Mouse (Mus musculus): ENCODE results near the gene D130043K22Rik. TPM values are rescaled to one million over a fixed set of nuclear protein-coding genes. Genes with fewer than 3 reads are reported as not detected.

The D130043K22Rik gene
- total RNA-seq, 4 experiments from 2014 or later, result 21.6 to 29.6 (median 26.5) TPM

DNA sequence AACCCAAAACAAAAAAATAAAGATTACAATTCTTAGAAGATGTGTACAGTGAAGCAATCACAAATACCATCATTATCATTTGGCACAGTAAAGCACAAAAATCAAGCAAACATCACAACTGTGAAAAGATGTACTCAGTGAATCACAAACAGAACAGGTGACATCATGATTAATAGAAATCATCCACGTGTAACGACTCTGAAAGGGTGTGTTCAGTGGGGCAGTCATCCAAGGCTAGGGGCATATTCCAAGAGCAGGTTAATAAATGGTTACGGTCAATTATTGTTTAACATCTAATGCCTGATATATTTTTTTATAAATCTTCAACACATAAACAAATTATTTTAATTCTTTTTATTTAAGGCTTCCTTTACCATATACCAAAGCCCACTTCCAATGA, 47.6 kb downstream of the D130043K22Rik start:
- DNase-seq (ENCODE audit: low spot score in 2 of 2), result no peak

DNA sequence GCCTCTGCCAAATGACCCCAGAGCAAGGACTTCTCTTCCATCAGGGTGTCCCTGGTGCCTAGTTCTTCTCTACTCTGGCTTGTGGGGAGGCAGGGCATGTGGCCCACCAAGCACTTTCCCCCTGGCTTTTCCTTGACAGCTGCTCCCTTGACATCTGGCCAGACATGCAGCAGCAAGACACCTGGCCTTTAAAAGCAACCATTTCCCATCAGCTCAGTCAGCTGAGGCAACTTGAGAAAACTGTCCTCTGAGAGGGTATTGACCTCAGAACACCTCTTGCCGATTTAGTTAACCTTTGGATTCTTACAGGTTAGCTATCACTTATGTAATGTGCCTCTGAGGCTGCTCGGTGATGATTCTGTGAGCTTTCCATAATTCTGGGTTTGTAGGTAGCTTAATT, 48.9 kb downstream of the D130043K22Rik start:
- no peak for DNase-seq (ENCODE audit: low spot score in 2 of 2)

DNA sequence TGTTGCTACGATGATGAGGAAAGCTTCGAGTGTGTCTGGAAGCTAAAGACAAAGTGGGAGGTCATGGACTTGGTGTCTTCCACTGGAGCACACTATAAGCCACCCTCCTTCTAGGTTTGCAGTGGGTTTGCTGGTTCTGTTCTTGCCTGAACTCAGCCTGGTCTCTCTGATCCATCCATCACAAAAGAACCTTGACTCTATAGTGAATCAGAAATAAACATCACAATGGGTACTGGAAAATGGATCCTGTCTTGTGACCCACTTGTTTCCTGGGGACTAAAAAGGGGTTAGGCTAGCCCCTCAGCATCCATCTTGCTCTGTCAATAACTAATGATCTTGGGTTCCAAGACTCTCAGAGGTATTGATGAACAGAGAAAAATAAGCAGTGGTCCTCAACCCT, 57.0 kb downstream of the D130043K22Rik start:
- no peak for DNase-seq (ENCODE audit: low spot score in 2 of 2)

DNA sequence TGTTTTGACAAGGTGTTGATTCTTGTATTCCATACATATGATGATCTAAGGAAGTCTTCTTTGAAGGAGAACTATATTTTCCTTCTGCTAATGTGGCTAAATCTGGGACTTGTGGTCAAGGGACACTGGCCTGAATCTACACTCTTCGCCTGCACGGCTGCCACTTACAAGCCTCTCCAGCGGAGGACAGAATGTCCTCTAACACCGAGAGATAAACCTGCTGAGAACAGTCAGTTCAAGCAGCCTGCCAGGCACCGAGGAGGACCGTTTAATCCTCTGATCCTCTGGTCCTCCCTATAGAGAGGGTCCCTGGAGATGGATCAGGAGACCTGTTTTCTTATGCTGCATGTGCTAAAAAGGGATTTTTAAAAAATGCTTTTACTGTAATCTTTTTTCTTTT, 58.5 kb downstream of the D130043K22Rik start:
- DNase-seq (ENCODE audit: low spot score in 2 of 2), result no peak

DNA sequence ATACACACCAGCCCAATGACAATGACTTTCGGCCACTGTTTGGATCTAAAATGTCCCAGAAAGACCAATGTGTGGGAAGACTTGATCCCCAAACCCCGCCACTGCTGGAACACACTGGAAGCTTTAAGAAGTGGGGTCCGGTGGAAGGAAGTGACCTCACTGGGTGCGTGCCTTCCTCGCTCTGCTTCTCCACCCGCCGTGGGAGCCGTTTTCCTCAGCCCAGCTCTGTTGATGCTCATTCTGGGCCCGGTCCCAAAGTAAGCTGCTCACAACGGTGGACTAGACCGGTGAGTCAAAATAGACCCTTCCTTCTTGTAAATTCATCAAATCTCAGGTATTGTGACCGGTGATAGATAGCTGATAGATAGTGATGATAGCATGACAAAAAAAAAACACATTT, 60.5 kb downstream of the D130043K22Rik start:
- DNase-seq (ENCODE audit: low spot score in 2 of 2), result no peak

DNA sequence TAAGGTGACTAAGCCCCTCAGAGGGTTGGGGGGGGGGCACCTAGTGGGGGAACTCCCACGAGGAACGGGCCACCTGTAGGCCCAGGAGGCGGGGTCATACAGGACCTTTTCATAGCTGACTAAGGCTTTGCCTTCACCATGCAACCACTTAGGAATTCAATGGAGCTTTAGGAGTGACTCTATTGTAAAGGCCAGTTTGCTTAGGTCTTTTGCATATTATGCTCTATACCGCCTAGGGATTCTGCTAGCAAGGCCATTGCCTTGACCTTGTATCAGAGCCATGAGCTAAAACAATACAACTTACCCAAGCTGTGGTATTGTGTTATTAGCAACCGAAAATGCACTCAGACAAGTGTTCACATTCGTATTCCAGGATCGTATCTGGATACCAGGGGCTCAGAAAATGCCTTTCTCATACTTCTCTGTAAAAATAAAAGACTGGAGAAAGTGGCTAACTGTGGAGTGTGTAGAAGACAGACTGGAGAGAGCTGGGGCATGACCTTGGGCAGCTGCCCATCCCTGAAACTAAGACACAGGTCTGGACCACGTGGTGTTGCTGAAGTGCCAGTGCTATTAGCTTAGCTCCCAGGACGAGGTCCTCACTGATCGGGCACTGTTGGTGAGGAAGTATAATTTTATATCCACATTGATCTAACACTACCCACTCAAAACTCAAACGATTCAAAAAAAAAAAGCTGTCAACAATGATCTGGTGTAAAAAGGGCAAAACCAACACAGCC, 62.1 kb downstream of the D130043K22Rik start:
- no peak for DNase-seq (ENCODE audit: low spot score in 2 of 2)

DNA sequence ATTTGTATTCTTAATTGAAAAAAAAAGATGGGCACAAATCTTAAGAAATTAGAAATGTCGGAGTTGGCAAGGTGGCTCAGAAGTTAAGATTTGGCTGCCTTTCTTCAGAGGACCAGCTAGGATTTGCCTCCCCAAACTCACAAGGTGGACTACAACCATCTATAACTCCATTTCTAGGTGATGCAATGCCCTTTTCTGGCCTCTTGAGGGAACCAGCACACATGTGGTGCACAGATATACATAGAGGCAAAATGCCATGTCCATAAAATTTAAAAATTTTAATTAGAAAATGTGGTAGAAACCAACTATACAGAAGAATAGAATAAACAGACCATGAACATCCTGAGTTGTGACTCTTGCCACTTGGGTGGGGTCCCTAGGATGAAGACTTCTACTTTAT, 64.2 kb downstream of the D130043K22Rik start:
- no peak for DNase-seq (ENCODE audit: low spot score in 2 of 2)

DNA sequence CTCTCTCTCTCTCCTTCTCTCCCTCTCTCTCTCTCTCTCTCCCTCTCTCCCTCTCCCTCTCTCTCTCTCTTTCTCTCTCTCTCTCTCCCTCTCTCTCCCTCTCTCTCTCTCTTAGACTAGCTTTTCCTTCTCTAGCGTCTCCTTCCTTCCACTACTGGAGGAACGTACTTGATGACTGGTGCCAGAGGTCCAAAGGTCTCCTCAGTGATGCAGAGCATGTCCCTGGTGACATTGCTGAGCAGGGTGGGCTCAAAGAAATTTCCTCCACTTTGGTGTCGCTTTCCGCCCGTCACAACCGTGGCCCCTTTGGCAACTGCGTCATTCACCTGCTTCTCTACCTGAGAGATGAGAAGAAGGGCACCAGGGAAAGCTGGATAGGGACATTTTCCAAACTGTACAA, 68.6 kb downstream of the D130043K22Rik start:
- no peak for DNase-seq (ENCODE audit: low spot score in 2 of 2)

DNA sequence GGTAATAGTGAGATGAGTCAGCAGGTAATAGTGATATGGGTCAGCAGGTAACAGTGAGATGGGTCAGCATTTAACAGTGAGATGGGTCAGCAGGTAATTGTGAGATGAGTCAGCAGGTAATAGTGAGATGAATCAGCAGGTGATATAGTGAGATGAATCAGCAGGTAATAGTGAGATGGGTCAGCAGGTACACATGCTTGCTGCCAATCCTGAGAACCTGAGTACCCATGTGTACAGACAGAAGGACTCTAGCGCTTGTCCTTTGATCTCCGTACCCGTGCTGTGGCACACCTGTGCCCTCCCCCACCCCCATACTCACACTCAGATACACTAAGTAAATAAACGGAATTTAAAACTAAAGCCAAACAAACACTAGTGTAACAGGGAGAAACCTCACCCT, 70.0 kb downstream of the D130043K22Rik start:
- DNase-seq (ENCODE audit: low spot score in 2 of 2), result no peak

DNA sequence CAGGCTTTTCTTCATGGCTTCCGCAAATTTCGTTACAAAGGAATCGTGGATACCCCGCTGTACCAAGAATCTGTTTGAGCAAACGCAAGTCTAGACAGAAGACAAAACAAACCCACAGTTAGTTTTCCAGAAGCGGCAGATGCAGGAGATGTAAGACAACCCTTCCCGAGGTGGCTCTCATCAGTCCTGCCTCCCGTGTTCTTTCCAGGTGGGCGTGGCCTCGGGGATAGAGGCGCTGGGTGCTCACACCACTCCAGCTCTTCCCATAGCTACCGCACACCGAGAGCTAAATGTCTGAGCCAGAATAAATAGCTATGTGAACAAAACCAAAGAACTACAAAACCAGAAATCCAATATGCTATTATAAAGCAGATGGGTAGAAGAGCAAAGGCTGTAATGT, 70.9 kb downstream of the D130043K22Rik start:
- no peak for DNase-seq (ENCODE audit: low spot score in 2 of 2)

DNA sequence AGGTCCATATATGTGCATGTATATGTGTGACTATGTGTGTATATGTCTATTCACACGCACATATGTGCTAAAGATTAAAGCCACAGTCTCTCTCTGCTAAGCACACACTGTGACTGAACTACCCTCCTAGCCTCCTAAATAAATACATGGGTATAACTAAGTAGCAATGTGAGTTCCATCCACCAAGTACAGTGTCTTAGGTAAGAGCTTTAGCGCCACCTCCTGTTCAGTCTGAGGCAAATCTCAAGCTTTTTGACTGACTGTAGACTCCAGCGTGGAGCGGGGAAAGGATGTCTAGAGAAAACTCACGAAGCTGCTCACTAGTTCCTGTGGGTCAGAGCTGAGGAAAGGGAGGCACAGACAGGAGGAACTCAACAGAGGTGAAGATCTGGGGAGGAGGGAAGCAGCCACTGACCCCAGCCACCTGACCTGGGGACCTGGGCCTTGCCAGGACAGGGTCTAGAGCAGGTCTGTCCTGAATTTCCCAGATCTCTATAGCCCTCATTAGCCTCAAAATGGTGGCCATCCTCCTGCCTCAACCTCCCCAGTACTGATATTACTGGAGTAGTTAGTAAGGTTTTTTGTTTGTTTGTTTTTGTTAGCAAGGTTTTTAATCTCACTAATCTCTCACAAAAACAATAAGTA, 75.5 kb downstream of the D130043K22Rik start:
- peak in 1 of 2 experiments; percentile 30 for DNase-seq (ENCODE audit: low spot score in 2 of 2)

DNA sequence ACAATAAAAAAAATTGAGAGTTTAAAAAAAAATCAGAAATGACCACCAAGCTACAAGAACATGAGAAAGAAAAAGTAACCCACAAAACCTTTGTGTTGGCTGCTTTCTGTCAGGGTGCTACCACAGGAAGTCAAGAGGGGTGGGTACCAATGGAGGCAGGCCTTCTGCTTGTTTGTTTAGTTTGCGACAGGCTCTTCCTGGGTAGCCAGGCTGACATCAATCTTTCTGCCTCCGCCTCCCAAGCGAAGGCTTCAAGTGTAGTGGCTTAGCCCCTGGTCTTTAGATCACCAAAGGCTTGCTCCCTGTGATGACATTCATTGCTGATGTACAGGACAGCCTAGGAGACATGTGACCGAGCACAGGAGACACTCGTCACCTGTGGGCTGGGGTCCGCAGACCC, 76.3 kb downstream of the D130043K22Rik start:
- no peak for DNase-seq (ENCODE audit: low spot score in 2 of 2)

DNA sequence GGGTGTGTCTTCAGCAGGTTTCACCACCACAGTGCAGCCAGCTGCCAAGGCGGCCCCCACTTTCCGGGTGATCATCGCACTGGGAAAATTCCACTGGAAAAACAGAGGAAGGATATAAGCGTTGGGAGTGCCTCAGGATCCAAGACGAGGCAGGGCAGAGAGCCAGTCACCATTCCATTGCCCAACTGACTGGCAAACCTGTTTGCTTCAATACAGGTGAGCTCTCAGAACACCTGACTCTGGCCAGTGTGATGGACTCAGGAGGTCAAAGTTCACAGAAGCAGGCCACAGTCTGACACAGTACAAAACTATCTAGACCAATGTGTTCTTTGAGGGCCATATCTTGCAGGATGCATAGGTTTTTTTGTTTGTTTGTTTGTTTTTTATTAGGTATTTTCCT, 79.1 kb downstream of the D130043K22Rik start:
- DNase-seq (ENCODE audit: low spot score in 2 of 2), result no peak

DNA sequence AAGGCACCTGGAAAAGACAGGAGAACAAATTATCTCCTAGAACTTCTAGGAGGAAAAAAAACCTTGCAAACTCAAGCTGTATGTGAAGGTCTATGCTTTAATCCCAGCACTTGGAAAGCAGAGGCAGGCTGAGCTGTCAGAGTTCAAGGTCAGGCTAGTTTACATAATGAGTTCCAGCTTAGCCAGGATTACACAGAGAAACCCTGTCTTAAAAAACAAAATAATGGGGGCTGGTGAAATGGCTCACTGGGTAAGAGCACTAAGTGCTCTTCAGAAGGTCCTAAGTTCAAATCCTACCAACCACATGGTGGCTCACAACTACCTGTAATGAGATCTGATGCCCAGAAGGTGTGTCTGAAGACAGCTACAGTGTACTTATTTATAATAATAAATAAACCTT, 85.7 kb downstream of the D130043K22Rik start:
- DNase-seq (ENCODE audit: low spot score in 2 of 2), result no peak

DNA sequence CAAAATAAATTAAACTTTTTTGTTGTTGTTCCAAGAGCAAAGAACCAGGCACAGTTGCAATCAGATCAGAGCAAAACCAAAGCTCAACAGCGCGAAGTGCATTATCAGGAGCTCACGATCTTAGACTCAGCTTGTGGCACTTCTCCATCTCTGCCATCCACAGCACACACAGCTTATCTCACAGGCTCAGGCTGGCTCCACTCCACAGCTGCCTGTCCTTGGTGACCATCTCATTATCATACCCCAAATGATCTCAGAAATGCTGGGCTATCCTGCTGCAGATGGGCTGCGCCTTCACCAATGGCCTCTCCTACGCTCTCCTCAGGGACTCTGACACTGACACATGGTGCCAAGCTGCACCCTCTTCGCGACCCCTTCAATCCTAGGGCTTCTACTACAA, 88.3 kb downstream of the D130043K22Rik start:
- DNase-seq (ENCODE audit: low spot score in 2 of 2), result no peak

DNA sequence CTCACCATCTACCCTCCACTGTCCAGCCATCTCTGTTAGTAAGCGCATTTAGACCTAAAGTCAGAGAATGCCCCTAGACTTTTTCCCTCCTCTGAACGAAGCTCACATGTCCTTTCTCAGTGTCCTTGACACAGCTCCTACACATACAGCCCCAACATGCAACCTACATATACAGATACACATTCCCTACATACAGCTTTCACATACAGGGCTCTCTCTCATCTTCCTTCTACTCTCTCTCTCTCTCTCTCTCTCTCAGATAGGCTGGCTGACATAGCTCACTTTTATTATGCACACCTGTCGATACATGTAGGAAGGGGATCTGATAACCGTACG, 91.8 kb downstream of the D130043K22Rik start:
- no peak for DNase-seq (ENCODE audit: low spot score in 2 of 2)

DNA sequence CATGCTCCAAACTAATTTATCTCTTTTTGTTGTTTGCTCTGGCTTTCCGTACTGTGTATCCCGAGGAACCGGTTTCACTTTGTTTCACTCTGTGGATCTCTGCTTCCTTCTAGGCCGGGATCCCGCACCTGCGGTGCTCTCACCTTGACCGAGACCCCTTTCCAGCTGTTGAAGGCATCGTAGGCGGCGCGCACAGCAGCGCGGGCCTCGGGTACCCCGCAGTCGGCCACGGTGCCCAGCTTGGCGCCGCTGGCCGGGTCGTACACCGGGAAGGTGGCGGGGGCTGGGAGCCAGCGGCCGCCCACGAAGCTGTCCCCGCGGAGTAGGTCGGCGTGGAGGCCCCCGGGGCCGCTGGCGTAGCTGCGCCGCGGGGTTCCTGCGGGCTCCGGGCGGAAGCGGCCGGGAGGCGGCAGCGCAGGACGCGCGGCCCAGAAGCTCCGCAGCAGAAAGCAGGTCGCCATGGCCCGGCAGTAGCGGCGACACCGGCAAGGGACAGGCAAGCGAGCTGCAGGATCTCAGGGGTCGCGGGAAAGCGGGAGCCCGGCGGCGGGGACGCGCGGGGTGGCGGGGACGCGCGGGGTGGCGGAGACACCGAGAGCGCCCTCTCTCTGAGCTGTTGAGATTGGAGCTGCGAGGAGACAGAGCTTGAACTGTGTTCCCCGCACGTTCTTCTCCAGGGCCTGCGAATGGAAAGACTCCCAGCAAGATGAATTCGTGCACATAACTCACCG, 92.3 kb downstream of the D130043K22Rik start, which contains the start of gene Aldh5a1:
TSS of gene Aldh5a1 (minus strand) at position 554 of the 731 bp plus-strand sequence.
- DNase-seq (ENCODE audit: low spot score in 2 of 2), result peak; percentile 67 to 76

DNA sequence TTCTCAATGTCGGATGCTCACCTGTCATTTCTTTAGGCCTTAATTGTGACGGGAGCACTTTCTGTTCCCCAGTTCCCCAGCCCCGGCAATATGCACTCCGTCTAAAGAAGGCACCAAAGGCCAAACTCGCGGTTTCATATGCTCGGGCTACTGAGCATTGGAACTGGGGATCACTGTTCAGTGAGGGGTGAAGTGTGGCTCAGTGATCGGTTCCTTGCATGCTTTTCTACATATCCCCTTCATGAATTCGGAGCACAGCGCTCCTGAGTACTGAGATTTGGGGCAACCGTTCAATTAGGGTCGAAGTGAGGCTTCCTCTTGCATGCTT, 92.9 kb downstream of the D130043K22Rik start:
- DNase-seq (ENCODE audit: low spot score in 2 of 2), result no peak

DNA sequence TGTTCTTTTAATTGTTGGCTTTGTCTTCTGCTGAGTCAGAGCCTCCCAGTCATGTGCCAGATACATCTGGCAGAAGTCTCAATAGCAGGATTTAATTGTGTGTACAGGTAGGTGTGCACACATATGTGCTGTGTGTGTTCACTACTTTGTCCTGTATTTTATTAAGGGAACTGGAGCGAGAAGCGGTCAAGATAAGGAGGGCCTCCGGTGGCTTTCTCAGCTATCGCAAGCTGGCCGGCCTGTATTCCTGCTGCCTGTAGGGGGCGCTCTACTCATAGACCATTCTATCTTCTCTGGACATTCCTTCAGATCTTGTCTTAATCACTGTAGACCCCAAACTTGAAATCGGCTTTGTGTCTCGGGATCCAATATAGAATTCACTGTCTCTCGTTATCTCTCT, 93.7 kb downstream of the D130043K22Rik start:
- DNase-seq (ENCODE audit: low spot score in 2 of 2), result peak; percentile 74 to 83

DNA sequence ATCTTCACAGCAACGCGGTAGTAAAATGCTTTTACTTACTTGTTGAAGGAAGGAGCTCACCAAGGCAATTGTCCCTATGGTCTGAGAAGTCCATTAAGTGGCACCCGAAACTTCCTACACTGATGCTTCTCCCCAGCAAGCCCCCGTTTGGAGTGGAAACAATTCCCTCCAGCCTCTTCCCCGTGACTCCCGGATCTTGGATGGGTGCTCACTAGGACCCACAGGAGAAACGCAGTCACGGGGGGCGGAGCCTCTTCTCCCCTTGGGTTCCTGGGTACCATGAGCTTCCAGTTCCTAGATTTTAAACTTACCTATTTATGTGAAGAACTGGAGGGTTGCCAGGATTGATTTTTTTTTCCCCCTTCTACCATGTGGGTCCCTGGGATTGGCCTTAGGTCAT, 94.5 kb downstream of the D130043K22Rik start:
- DNase-seq (ENCODE audit: low spot score in 2 of 2), result no peak

DNA sequence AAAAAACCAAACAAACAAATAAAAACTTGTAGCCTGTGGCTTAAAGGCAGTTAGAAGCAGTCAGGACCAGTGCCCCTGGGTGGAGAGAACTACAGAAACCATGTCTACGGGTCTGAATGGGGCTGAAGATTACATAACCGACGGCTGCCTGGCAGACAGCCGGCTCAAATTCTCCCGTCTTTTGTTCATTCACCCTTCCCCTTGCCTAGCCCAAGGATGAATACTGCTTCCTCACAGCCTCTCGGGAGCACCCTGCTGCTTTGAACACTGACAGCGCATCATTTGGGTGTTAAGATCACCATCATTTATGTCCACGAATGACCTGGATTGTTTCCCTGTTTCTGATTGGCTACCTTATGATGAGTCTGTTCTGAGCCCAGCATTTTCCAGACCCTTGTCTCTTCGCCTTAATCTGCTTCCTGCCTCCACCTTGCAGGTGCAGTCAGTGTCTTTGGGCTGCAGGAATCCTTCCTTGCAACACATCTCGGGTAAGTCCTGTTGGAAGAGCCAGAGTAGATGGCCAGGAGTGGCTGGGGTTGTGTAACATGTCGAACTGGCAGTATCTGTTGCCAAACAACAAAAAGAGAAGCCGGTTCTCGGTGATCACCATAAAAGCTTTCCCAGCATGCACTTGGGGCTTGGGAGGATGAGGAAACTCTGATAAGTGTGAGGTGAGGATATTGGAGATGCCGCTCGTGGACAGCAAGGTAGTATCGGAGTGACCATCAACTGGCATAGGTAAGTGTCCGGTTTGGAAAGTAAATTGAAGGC, 97.8 kb downstream of the D130043K22Rik start, which contains the start of gene Gpld1:
TSS of gene Gpld1 (plus strand) at position 641 of the 771 bp plus-strand sequence.
- DNase-seq (ENCODE audit: low spot score in 2 of 2), result peak; percentile 52 to 60

DNA sequence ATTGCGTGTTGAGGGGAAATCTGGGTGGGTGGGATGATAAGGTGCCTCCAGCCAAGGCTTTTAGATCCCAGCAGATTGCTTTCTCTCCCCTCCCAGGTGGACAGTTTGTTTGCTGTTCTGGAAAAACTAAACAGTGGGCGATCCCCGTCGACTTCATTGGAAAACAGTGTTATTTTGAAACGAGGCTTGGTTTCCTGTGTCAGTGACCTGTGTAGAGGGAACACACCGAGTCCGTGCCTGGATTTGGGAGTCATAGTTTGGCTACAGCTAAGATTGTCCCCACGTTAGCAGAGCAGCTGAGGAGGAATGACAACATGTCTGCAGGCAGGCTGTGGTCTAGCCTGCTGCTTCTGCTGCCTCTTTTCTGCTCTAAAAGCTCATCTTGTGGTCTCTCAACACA, 98.4 kb downstream of the D130043K22Rik start:
- DNase-seq (ENCODE audit: low spot score in 2 of 2), result no peak
